Mouse (Mus musculus) testis, adult 2 months (tissue): ENCODE results near the gene Lrrc4.

Source experiments
- CTCF ChIP-seq: fragments of 200-500 bp; IDR thresholded peaks from 2 replicates; pipeline ENCODE4 v1.5.1; 2012; ENCODE audit warnings: low read depth, mild to moderate bottlenecking, inconsistent platforms, low read length, moderate library complexity; ENCODE audit not compliant: control insufficient read depth, insufficient read depth, insufficient replicate concordance
- POLR2A ChIP-seq: fragments of 200-500 bp; IDR thresholded peaks from 2 replicates; pipeline ENCODE4 v1.6.1; 2012; ENCODE audit warnings: low read depth, mild to moderate bottlenecking, inconsistent platforms, low read length, moderate library complexity; ENCODE audit not compliant: control insufficient read depth

DNA sequence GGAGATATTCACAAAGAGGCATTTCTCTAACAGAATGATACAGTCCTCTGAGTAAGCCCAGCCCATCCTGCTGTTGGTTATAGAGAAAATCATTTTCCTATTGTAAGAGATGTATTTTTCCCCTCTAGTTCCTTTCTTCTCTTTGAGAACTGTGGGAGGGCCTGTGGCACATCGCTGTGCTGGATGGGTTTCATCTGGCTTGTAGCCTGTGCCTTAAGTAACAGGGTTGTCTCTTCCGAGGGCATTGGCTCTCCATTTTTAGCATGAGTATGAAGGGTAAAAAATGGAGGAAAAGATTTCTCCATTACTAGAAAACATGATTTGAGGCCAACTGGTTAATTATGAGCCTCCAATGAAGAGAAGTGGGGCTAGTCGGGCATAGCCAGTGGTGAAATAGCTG is 216.1 kb downstream of the Lrrc4 start:
- no peak for TF ChIP-seq CTCF
- TF ChIP-seq POLR2A, result no peak
